Mouse (Mus musculus): ENCODE results near the gene Rpp25.

GRCm38 (mm10) chr9:57485774-57486173 lies 18.1 kb upstream of the Rpp25 start:
- TF ChIP-seq CHD2 (IDR thresholded peaks at IDR 0.05; ENCODE audit: low read depth, low read length) (no peak), ZNF384 (IDR thresholded peaks at IDR 0.05; ENCODE audit: low read depth, low read length) (no peak), ZC3H11A (IDR thresholded peaks at IDR 0.05; ENCODE audit: borderline replicate concordance, low read depth, low read length) (peak; percentile 93)
